Mouse (Mus musculus) ES-Bruce4 (cell line): ENCODE results near the gene Pkn1. TPM values are rescaled to one million over a fixed set of nuclear protein-coding genes. Genes with fewer than 3 reads are reported as not detected.

ENCODE experiments used
- H3K27ac ChIP-seq: 2 replicates; pipeline ENCODE4 v1.5.1; 2012; ENCODE audit warnings: low read length, inconsistent platforms; ENCODE audit not compliant: insufficient read depth
- H3K27me3 ChIP-seq: 2 replicates; pipeline ENCODE4 v1.6.1; 2012; ENCODE audit warnings: mild to moderate bottlenecking, low read length, inconsistent platforms; ENCODE audit not compliant: control insufficient read depth, poor library complexity, insufficient read depth, severe bottlenecking
- H3K36me3 ChIP-seq: 2 replicates; pipeline ENCODE4 v1.6.1; 2012; ENCODE audit warnings: inconsistent platforms, mild to moderate bottlenecking, low read length, moderate library complexity; ENCODE audit not compliant: control insufficient read depth, poor library complexity, insufficient read depth, severe bottlenecking
- H3K4me1 ChIP-seq: one replicate; pipeline ENCODE4 v1.8.1; 2011; ENCODE audit warnings: low read length; ENCODE audit not compliant: control insufficient read depth, insufficient read depth
- H3K4me3 ChIP-seq: 2 replicates; pipeline ENCODE4 v1.5.1; 2011; ENCODE audit warnings: low read depth, mild to moderate bottlenecking, low read length
- H3K9ac ChIP-seq: 2 replicates; pipeline ENCODE4 v1.6.1; 2012; ENCODE audit warnings: low read depth, mild to moderate bottlenecking, inconsistent platforms; ENCODE audit not compliant: poor library complexity, severe bottlenecking
- H3K9me3 ChIP-seq: replicated peaks from 2 replicates; pipeline ENCODE4 v1.6.1; 2012; ENCODE audit warnings: mild to moderate bottlenecking, low read length, inconsistent platforms; ENCODE audit not compliant: control insufficient read depth, poor library complexity, insufficient read depth, severe bottlenecking
- CTCF ChIP-seq: IDR thresholded peaks from one replicate; pipeline ENCODE4 v1.8.1; 2011; ENCODE audit warnings: low read depth, low read length
- EP300 ChIP-seq: IDR thresholded peaks from 2 replicates; pipeline ENCODE4 v1.6.1; 2011; ENCODE audit warnings: low read depth, low read length; ENCODE audit not compliant: insufficient read depth
- POLR2A ChIP-seq: IDR thresholded peaks from one replicate; pipeline ENCODE4 v1.8.1; 2011; ENCODE audit warnings: low read length; ENCODE audit not compliant: insufficient read depth
- polyA plus RNA-seq: library from polyadenylated mRNA; stranded (reverse); fragments of >200 nt; gene quantifications from 2 replicates; pipeline ENCODE4 v1.2.4, GENCODE M21; 2011; ENCODE audit warnings: low read depth; ENCODE audit not compliant: missing spikeins, insufficient read depth, insufficient read length

The Pkn1 gene
- polyA plus RNA-seq, 1 experiment, result 19.9 TPM

GRCm38 (mm10) chr8:83719048-83719447 is 20.1 kb upstream of the Pkn1 start:
- no peak for TF ChIP-seq POLR2A
- no peak for TF ChIP-seq CTCF
- TF ChIP-seq EP300, result no peak
- Histone ChIP-seq H3K9ac (no peak overlapping the region), H3K36me3 (peaks cover 60% of the 10 kb centered on the region), H3K4me3 (no peak overlapping the region), H3K27me3 (no peaks in the 10 kb centered on the region), H3K4me1 (no peaks in the 10 kb centered on the region), H3K27ac (no peak overlapping the region), H3K9me3 (no peaks in the 10 kb centered on the region)

GRCm38 (mm10) chr8:83716563-83716962 is 17.6 kb upstream of the Pkn1 start:
- Histone ChIP-seq H3K9ac (peak overlapping the region; percentile 87), H3K27me3 (no peaks in the 10 kb centered on the region), H3K4me3 (peak overlapping the region; percentile 96)

GRCm38 (mm10) chr8:83715771-83716170 is 16.8 kb upstream of the Pkn1 start:
- Histone ChIP-seq H3K36me3 (peaks cover 27% of the 10 kb centered on the region), H3K9ac (peak overlapping the region; percentile 87), H3K27me3 (no peaks in the 10 kb centered on the region), H3K4me1 (no peaks in the 10 kb centered on the region), H3K9me3 (no peaks in the 10 kb centered on the region), H3K4me3 (peak overlapping the region; percentile 96), H3K27ac (peak overlapping the region; percentile 15)
- TF ChIP-seq EP300 (no peak), POLR2A (no peak), CTCF (no peak)

More at GRCm38 (mm10) chr8:83716563-83716962, 17.6 kb upstream of the Pkn1 start:
- no peak for TF ChIP-seq POLR2A
- no peak for TF ChIP-seq CTCF
- TF ChIP-seq EP300, result no peak
- H3K36me3 ChIP-seq, result peaks cover 35% of the 10 kb centered on the region
- no peaks in the 10 kb centered on the region for H3K9me3 ChIP-seq
- no peaks in the 10 kb centered on the region for H3K4me1 ChIP-seq
- peak overlapping the region; percentile 15 for H3K27ac ChIP-seq

- H3K4me3 ChIP-seq, result peak within 1 kb of the TSS; percentile 96
- H3K4me1 ChIP-seq, result no peaks in the 10 kb centered on the region
- H3K27me3 ChIP-seq, result no peaks in the 10 kb centered on the region
- H3K27ac ChIP-seq, result peak within 1 kb of the TSS; percentile 15
- no peaks in the 10 kb centered on the region for H3K9me3 ChIP-seq
- H3K9ac ChIP-seq, result peak within 1 kb of the TSS; percentile 87
- peaks cover 21% of the 10 kb centered on the region for H3K36me3 ChIP-seq
- TF ChIP-seq POLR2A (no peak), CTCF (no peak), EP300 (peak; percentile 47; the same call in 1 of the 2 replicates)
Observed at GRCm38 (mm10) chr8:83715031-83715690, 16.2 kb upstream of the Pkn1 start, which contains the start of gene Ddx39. Gene Ddx39, plus strand, starts transcription at chr8:83715177.

- no peak overlapping the region; the same call in 1 of the 2 replicates for H3K27ac ChIP-seq
- peak overlapping the region; percentile 53 for H3K4me3 ChIP-seq
Observed at GRCm38 (mm10) chr8:83714676-83715030, 15.7 kb upstream of the Pkn1 start.

GRCm38 (mm10) chr8:83707554-83707953 is 8.6 kb upstream of the Pkn1 start:
- no peaks in the 10 kb centered on the region for H3K36me3 ChIP-seq
- no peak for TF ChIP-seq EP300
- no peak for TF ChIP-seq POLR2A
- no peak for TF ChIP-seq CTCF
- H3K9me3 ChIP-seq, result no peaks in the 10 kb centered on the region
- no peak overlapping the region for H3K9ac ChIP-seq
- H3K27me3 ChIP-seq, result no peaks in the 10 kb centered on the region
- H3K27ac ChIP-seq, result no peak overlapping the region
- H3K4me3 ChIP-seq, result no peak overlapping the region
- no peaks in the 10 kb centered on the region for H3K4me1 ChIP-seq

More at GRCm38 (mm10) chr8:83714676-83715030, 15.7 kb upstream of the Pkn1 start:
- Histone ChIP-seq H3K27me3 (no peaks in the 10 kb centered on the region), H3K4me1 (no peaks in the 10 kb centered on the region), H3K9me3 (no peaks in the 10 kb centered on the region), H3K9ac (peak overlapping the region; percentile 87), H3K36me3 (peaks cover 16% of the 10 kb centered on the region)
- no peak for TF ChIP-seq POLR2A
- TF ChIP-seq EP300, result no peak
- no peak for TF ChIP-seq CTCF
